Mouse (Mus musculus) heart, postnatal 14 days (tissue): ENCODE results near the gene Gm20388. TPM values are rescaled to one million over a fixed set of nuclear protein-coding genes. Genes with fewer than 3 reads are reported as not detected.

Source experiments
- DNase-seq, 2 experiments: peaks; one replicate each; pipeline ENCODE4 v3.0.0; 2021 to 2022
- intact Hi-C: fragments of 180-260 bp; cut with DNase I; formaldehyde crosslinking; loops from one replicate; pipeline ENCODE4 v1.15.1; 2025
- total RNA-seq, 2 experiments: library from RNA; stranded (reverse); gene quantifications; 2 replicates each; pipeline ENCODE4 v1.2.3; 2021

Gene Gm20388
- total RNA-seq, 2 experiments from 2014 or later = 0.24 TPM; not detected in 1

DNA sequence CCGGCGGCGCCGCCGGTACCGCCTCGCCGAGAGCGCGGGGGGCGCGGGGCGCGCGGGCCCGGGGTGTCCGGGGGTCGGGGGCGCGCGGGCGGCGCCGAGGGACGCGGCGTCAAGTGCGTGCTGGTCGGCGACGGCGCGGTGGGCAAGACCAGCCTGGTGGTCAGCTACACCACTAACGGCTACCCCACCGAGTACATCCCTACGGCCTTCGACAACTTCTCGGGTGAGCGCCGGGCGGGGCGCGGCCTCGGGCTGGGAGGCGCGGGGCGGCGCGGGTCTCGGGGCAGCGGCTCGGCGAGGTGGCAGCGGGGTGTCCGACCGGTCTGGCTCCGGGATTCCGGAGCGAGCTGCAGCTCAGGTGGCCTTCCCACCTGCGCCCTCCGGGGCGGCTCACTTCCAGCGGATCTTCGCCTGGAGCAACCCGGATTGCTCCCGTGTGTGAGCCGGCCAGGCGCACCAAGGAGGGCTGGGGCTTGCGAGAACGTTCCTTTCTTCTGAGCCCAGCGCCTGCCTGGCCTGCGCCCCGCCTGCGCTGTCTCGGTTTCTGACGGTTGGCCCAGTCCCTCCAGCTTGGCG, 3743.4 kb downstream of the Gm20388 start:
- intact Hi-C loops = loop anchor here (1.0 to 2.0 kb wide), 2 partner anchors 115 to 129 kb away; no protein-coding TSS in a partner anchor
- peak; percentile 66 to 69 for DNase-seq

DNA sequence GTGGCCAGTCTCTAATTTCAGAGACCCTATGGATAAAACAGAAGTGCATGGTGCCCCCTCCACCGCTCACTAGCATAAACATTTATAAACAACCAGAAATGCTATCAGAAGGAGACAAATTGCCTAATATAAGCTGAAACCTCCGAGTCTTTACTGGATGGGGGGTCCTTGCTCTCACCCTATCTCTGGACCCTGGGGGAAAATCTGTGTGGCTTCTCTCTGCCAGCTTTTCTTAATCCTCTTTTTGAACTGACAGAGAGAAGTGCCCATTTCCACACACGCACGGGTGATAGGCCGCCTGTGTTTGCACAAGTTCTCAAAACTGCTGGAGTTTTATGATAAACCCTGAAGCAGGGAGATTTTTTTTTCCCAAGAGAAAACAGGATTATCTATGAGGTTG, 3744.1 kb downstream of the Gm20388 start:
- intact Hi-C loops = loop anchor here (5.0 kb wide), 1 partner anchor 48 kb away; no protein-coding TSS in a partner anchor
- no peak for DNase-seq

DNA sequence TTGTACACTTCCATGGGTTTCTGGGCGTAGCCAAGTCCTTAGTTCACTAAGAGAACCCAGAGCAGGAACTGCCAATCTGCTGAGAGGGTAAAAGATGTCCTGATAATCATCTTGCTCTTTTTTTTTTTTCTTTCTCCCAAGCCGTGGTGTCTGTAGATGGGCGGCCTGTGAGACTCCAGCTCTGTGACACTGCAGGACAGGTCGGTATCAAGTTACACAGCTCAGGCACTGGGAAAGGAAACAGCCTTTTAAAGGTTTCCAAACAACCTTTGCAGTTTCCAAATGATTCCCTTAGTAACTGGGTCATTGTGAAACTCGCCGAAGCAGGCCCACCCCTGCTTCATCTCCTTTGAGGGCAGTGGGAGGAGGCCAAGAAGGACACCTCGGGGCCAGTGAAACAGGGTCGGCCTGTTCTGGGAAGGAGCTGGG, 3744.7 kb downstream of the Gm20388 start:
- DNase-seq = no peak
- intact Hi-C loops = loop anchor here (5.0 kb wide), 1 partner anchor 47 kb away; no protein-coding TSS in a partner anchor

DNA sequence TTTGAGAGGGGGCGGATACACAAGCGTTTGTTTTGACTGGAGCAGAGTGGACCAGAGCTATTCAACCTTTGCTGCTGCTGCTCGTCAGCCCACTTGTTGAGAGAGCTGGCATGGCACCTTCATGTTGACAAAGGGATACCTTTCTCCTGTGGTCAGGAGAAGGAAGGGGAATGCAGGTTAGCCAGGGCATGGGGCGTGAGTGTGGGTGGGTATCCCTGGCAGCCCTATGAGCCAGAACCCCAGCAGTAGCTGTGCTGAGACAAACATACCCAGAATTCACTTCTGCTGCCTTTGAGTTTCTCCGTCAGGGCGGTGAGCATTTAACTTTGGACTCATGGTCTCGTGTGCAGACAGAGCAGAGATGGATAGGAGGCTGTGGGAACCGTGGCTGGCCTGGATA, 3747.2 kb downstream of the Gm20388 start:
- intact Hi-C loops = loop anchor here (5.0 kb wide), 1 partner anchor 44 kb away; no protein-coding TSS in a partner anchor

DNA sequence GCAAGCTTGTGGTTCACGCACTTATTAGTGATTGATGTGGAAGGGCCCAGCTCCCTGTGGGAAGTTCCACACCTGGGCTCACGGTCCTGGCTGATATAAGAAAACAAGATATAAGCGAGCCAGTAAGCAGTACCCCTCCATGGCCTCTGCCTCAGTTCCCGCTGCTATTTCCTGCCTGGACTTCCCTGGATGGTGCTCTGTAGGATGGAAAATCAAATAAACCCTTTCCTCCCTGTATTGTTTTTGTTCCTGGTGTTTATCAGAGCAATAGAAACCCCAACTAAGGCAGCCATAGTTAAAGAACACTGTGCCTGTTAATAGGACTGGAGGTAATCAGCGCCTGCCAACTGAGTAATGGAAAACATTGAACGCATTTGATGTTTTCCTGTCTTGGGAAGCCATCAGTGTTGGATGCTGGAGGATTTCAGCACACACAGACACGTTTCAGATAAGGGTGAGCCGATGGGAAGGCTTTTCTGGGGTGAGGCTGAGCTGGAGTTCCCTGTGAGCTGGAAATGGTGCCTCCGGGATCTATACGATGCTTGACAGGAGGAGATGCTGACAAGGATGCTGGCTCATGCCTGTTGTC, 3748.9 kb downstream of the Gm20388 start:
- intact Hi-C loops = loop anchor here (5.0 kb wide), 1 partner anchor 43 kb away; no protein-coding TSS in a partner anchor
- no peak for DNase-seq

More for the DNA sequence above, 3747.2 kb downstream of the Gm20388 start:
- no peak for DNase-seq

DNA sequence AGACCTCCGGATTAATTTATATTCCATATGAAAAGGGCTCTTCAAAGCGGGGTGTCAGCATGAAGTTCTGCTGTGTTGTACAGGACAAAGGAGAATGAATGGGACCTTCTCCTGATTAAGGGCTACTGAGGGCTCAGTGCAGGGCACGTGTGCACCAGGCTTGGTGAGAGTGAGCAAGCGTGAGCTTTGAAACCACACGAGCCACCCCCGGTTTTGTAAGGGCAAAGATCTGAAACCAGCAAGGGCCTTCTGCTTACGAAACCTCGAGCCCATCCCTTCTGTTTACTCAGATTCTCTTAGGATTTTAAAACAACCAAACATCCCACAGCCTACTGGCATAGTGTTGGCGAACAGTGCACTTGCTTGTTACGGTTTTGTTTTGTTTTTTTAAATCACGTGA, 3750.9 kb downstream of the Gm20388 start:
- no peak for DNase-seq
- intact Hi-C loops = no loop called here

DNA sequence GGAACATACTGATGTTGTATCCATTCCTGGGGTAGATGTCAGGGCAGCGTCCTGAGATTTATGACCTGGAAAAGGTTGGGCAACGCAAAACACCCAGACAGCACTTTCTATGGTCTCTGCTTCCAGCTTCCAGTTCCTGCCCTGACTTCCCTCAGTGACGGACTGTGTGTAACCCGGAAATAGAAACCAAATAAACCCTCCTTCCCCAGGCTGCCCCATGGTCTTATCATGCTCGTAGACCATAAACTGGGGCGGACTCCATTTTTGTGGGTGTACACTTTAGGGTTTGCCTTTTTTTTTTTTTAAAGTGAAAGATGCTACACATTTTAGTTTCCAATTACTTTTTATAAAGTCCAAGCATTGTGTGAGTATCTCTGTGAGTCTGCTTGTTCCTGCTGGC, 3754.9 kb downstream of the Gm20388 start:
- intact Hi-C loops = no loop called here
- DNase-seq = no peak

DNA sequence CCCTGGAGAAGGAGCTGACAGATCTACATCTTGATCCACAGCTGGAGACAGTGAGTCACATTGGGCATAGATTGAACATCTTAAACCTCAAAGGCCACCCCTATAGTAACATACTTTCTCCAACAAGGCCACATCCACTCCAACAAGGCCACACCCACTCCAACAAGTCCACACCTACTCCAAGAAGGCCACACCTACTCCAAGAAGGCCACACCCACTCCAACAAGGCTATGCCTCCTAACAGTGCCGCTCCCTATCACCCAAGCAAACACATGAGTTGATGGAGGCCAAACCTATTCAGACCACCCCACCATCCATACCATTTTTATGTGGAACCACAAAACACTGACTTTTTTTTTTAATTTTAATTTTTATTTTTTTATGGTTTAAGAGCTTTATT, 3756.2 kb downstream of the Gm20388 start:
- intact Hi-C loops = no loop called here
- DNase-seq = no peak

DNA sequence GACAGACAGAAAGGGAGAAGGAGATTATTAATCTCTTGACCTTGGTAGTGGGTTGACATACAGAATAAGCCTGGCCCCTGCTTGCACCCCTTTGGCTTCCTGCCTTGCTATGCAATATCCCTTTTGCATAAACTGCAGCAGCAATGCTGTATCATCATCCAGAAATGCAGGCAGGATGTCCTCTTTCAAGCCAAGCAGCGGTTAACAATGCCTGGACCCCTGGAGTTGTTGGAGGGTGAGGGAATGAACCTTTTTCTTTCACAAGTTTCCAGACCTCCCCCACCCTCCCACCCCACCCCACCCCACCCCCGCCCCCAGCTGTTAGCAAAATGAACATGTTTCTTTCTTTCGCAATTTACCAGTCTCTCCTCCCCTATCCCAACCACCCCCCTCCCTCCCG, 3758.0 kb downstream of the Gm20388 start:
- no peak for DNase-seq
- intact Hi-C loops = no loop called here

DNA sequence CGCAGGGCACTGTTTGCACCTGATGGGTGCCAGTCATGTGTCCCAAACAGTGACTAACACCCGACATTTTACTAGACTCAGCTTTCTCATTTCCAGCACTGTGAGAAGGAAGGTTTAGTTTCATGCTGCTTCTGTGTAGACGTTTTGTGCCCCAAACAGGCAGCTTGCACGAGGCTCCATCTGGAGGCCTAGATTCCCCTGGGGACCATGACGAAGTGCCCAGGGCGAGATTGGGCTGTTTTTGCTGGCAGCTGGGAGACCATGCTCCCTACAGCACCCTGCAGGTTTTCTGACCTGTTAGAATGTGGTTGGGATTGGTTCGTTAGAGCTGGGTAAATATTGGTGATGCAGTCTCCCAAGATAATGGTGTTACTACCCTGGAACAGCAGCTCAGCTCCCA, 3760.1 kb downstream of the Gm20388 start:
- no peak for DNase-seq
- intact Hi-C loops = no loop called here

DNA sequence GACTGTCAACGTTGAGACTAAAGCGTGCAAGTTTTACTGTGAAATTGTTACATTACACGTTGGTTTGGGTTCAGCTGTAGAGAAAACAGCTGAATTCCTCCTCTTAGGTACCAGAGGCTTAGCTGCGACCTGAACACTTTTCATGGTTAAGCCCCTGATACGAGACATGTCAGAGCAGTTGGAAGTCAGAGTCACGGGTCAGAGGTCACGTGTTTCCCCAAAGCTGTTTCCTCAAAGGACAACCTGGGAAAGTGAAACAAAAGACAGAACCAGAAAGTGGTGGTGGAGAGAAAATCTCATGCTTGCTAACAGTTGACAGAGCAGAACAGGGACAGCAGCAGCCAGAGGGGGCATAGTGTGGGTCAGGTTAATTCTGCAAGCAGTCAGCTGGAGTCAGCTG, 3760.8 kb downstream of the Gm20388 start:
- intact Hi-C loops = no loop called here

DNA sequence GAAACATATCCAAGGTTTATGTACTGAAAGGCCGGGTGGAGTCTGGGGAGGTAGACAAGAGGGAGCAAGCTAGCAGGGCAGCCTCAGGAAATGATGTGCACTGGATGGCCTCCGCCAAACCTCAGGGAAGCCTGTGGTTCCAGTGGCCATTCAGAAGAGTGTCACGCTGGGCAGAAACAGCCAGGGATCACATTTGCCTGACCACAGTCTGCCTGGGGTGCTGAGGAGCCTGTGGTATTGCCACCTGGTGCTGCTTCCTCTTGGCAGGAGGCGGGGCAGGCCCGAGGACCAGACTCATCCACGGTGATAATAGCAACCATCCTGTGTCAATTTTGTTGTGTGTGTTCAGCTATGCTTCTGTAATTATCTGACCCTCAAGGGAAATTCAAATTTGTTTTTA, 3762.0 kb downstream of the Gm20388 start:
- intact Hi-C loops = no loop called here
- DNase-seq = no peak

More for the DNA sequence above, 3760.8 kb downstream of the Gm20388 start:
- DNase-seq = no peak

DNA sequence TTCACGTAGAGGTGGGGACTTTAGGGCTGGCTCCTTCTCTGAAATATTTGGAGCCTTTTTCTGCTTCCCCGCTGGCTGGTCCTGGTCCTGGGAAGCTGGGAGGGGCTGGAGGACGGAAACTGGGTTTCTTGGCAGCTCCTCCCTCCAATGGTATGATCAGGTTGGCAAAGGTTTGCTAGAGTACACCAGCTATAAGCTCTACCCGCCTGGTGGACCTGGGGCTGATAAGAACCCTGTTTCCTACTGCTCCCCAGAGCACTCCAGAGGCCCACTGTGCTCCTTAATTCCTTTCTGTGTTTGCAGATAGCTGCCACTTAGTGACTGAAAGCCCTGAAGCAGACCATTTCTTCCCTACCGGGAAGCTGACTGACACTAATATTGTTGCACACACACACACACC, 3765.0 kb downstream of the Gm20388 start:
- intact Hi-C loops = no loop called here
- no peak for DNase-seq

DNA sequence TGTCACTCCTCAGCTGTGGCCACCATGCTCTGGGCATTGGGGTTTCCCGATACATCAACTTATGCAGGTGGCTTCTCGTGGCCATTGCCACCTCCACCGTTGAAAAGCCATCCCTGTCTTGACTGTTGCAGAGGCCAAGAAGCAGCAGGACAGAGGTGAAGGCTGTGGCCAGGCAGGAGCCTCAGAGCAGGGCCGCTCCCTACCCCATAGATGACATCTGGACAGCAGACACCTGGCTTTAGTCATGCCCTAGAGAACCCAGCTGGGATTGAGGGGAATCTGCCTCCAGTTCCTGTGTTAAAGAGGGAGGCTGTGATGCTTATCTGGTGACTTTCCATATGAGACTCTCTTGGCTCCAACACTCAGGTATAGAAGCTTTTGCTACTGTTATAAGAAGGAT, 3767.7 kb downstream of the Gm20388 start:
- DNase-seq = no peak
- intact Hi-C loops = no loop called here

DNA sequence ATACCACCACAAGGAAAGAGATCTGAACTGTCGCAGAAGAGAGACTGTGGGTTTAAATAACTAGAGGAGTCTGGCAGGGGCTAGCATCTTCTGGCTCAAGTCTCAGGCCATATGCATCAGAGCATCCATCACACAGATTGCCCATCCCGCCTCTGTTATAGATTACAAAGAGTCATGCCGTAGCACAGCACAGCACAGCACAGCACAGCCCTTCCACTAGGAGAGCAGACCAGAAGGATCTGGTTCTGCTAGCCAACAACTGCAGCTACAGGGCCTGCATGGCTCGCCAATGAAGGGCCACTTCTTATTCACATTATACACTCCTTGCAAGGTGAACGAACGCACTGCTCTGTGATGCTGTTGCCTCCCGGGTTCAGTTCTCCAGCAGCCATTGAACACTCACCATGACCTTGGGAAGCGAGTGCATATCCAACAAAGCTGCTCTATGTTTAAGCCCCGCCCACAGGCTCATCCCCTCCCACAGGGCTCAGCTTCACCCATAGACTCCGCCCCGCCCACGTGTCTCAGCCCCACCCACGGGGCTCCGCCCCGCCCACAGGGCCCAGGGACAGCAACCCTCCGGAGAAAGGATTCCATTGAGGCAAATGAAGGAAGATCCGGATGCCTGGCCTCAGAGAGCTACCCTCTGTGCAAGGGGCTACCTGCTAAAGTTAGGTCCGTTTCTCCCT, 3771.6 kb downstream of the Gm20388 start:
- intact Hi-C loops = no loop called here
- peak in 1 of 2 experiments; percentile 23 for DNase-seq

DNA sequence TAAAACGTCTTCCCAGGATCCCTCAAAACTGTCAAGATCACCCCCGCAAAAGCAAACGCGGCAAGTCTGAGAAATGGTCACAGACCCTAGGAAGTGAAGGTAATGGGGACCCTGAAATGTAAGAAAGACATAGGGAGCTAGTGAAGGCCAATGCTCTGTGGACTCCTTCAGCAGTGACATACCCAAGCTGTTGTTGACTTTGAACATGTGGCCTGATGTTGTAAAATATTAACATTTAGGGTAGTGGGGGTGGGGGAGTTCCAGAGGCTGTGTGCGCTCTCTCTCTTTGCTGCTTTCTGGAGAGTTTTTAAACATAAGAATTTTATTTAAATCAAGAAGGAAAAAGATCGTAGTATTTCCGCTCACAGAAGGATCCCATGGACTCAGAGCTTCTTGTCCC, 3772.7 kb downstream of the Gm20388 start:
- intact Hi-C loops = no loop called here
- no peak for DNase-seq

DNA sequence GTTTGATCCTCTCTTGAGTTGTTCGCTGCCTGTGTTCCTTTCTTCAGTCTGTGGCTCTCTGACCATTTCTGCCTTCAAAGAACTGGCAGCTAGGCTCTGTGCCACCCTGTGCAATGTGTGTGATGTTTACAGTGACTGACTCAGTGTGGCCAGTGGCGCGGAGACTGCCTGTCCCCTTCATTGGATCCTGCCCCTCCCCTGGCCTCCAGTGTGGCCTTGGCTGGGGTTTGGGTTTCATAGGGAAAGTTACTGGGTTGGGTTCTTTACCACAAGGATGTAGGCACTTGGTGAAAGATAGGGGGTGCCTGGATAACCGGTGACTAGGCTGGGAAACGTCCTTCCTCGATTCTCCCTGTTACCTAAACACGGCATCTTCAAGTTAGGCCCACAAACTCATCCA, 3774.2 kb downstream of the Gm20388 start:
- intact Hi-C loops = no loop called here
- no peak for DNase-seq

DNA sequence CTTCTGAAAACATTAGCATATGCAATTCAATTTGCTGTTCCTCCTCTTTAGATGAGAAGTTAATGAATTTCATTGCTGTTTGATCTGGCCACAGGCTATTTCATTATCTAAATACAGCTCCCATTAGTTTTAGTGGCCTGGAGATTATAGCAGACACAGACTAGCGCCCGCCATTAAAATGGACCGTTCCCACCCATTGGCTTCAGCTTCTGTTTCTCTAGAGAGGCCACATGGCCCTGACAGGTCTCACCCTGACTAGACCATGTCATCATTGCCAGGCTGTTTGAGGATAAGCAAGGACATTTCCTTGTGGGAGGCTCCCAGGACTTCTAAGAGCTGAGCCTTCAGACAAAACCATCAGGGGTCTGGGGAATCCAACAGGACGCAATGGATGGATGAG, 3774.8 kb downstream of the Gm20388 start:
- no peak for DNase-seq
- intact Hi-C loops = no loop called here

DNA sequence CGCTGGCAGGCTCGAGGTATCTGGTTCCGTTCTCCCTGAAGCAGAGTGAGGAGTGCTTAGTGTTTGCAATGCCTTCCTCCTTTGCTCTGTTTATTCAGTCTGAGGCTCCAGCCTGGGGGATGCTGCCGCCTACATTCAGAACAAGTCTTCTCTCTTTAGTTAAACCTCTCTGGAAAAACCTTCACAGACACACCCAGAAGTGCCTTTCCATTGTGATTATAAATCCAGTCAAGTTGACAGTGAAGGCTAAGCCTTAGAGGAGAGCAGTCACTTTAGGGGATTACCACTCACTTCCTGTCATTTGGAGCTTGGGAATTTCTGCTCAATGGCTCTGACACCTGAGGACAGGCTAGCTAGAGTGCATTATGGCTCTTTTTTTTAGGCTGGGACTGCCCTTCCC, 3777.2 kb downstream of the Gm20388 start:
- intact Hi-C loops = no loop called here

DNA sequence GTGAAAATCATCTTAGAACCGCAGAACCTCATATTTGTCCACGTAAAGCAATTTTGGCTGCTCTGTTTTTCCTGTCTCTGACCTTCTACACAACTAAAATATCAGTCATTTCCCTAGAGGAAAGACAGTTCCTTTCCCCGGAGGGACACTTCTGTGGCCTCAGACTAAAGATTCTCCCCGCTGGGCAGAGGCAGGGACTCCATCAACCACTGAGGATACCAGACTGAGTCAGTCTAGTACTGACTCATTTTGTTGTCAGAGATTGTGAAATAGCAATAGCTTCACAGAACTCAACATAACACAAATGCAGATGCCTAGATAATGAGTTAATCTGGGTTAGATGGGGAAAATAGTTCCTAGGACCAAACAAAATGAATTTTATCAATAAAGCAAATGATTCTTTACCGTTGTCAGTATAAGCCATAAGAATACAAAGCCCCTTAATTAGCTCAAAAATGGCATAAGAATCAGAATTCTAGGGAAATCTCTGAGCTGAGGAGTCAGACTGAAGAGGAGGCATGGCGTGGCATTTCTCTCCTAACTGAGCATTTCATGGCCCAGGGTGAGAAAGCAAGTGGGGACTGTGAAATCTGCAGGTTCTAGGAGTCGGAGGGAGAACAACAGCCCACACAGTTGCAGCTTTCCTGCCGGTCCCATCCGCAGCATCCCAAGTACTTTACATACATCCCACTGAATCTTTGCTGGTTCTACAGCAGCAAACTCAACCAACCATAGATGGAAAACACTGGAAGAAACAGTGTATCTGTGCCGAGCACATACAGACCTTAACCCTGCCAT, 3781.7 kb downstream of the Gm20388 start:
- intact Hi-C loops = no loop called here

More for the DNA sequence above, 3777.2 kb downstream of the Gm20388 start:
- no peak for DNase-seq

DNA sequence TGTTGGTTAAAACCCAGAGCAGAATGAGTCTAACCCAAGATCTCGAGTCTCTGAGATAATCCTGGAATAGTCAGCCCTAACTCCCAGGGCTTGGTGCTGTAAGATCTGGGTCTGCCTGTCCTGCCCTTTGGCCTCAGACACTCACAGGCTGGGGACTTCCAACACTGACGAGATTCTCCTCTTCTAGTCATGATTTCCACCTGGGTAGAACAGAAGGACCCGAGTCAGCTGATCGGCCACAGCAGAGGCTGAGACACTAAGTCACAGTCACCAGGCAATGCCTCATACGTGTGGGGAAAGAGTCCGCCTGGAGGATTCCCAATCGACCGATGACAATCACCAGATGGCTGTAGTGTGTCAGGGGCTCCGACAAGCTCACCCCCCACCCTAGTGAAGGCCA, 3785.5 kb downstream of the Gm20388 start:
- DNase-seq = no peak
- intact Hi-C loops = no loop called here

More for the DNA sequence above, 3781.7 kb downstream of the Gm20388 start:
- DNase-seq = no peak
